Mouse (Mus musculus) embryonic facial prominence, embryonic 11.5 days (tissue): ENCODE measurements around the gene Erich2. TPM values are rescaled to one million over a fixed set of nuclear protein-coding genes. Genes with fewer than 3 reads are reported as not detected.

Experiments
- ATAC-seq: fragments of 200-750 bp; cut with Nextera tagmentation; replicated peaks from 2 replicates; pipeline ENCODE4 v1.8.0; 2017; ENCODE audit warnings: low read depth; ENCODE audit not compliant: insufficient number of reproducible peaks, low FRiP score, low TSS enrichment
- DNase-seq: peaks from one replicate; pipeline ENCODE4 v3.0.0-alpha.2; 2015; ENCODE audit warnings: low spot score
- H3K27ac ChIP-seq: fragments of 300-500 bp; sonication (generic); replicated peaks from 2 replicates; pipeline ENCODE4 v1.5.1; 2014; ENCODE audit warnings: mild to moderate bottlenecking, low read depth, low read length, control low read depth
- H3K27me3 ChIP-seq: fragments of 300-500 bp; sonication (generic); 2 replicates; pipeline ENCODE4 v1.6.1; 2014; ENCODE audit warnings: mild to moderate bottlenecking, low read length, moderate library complexity, mixed read lengths; ENCODE audit not compliant: control insufficient read depth, insufficient read depth
- H3K36me3 ChIP-seq: fragments of 300-500 bp; sonication (generic); replicated peaks from 2 replicates; pipeline ENCODE4 v1.6.1; 2014; ENCODE audit warnings: low read depth, mild to moderate bottlenecking, low read length, moderate library complexity, mixed read lengths; ENCODE audit not compliant: control insufficient read depth, insufficient read depth
- H3K4me1 ChIP-seq: fragments of 300-500 bp; sonication (generic); 2 replicates; pipeline ENCODE4 v1.6.1; 2014; ENCODE audit warnings: low read length, mixed read lengths; ENCODE audit not compliant: control insufficient read depth, insufficient read depth
- H3K4me2 ChIP-seq: fragments of 300-500 bp; sonication (generic); 2 replicates; pipeline ENCODE4 v1.6.1; 2014; ENCODE audit warnings: low read depth, mild to moderate bottlenecking, control low read depth, low read length, moderate library complexity
- H3K4me3 ChIP-seq: fragments of 300-500 bp; sonication (generic); 2 replicates; pipeline ENCODE4 v1.5.1; 2014; ENCODE audit warnings: low read depth, low read length, control low read depth
- H3K9ac ChIP-seq: fragments of 300-500 bp; sonication (generic); replicated peaks from 2 replicates; pipeline ENCODE4 v1.6.1; 2014; ENCODE audit warnings: mild to moderate bottlenecking, control low read depth, low read length
- H3K9me3 ChIP-seq: fragments of 300-500 bp; sonication (generic); replicated peaks from 2 replicates; pipeline ENCODE4 v1.6.1; 2016; ENCODE audit warnings: mild to moderate bottlenecking, low read length, inconsistent platforms, mixed read lengths; ENCODE audit not compliant: control insufficient read depth
- WGBS: fragments of 180-500 bp; shearing (Covaris S2); extraction: QIAGEN DNeasy Blood & Tissue Kit; methylation state at CpG from one replicate; pipeline ENCODE4 v1.1.7; 2014; 5-methylcytosine and 5-hydroxymethylcytosine counted together
- polyA plus RNA-seq: library from polyadenylated mRNA; unstranded; fragments of >200 nt; fragmentation: Nextera tagmentation; extraction: Ambion mirVana; gene quantifications from 2 replicates; pipeline ENCODE4 v1.2.1, GENCODE M21; 2014

Erich2 gene
- polyA plus RNA-seq, result 0.67 and 1.4 TPM in 2 replicates

DNA sequence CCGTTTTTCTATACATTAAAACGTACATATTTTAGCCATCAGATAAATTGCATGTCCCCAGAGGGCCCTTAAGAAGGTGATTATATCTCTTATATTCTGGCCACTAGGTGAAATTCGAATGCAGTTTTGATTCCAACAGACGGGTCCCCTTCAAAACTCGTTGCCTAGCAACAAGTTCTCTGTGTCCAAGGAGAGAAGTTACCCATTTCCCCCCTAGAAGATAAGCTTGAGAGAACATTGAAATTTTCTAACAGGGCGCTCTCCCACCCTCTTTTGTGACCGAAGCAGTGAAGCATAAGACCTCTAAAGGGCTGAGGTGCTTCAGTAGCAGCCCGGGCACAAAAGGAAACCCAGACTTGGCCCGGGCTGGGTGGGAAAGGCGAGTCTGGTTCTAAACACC lies at the start of gene Erich2:
Gene Erich2 (plus strand): TSS at position 324 of the 400 bp plus-strand sequence.
- Histone ChIP-seq H3K27me3 (no peaks in the 10 kb centered on the region), H3K36me3 (no peaks in the 10 kb centered on the region), H3K4me2 (peak within 1 kb of the TSS; percentile 87), H3K4me1 (no peaks in the 10 kb centered on the region), H3K4me3 (peak within 1 kb of the TSS; percentile 48), H3K9ac (peak within 1 kb of the TSS; percentile 51), H3K9me3 (no peaks in the 10 kb centered on the region), H3K27ac (no peak within 1 kb of the TSS)
- DNase-seq (peak; percentile 57), ATAC-seq (no peak)
- WGBS, result 18% methylated on average over 10 of the region's 10 CpGs

DNA sequence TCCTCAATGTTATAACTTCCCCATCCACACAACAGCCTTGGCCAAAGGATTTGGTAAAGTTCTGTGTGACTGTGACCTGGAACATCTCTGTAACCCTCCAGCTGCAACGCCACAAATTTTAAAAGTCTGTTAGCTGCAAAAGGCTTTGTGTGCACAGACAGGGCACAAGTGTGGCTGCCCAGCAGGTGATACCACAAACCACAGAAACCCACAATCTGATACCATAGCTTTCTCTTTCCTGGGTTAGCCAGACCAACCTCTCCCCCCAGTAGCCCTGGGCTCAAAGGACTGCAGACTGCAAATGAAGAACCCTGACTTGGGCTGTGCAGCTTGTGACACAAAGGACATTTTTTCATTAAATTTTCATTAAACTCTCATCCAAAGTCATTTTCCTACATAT lies 45.0 kb upstream of the Erich2 start:
- H3K4me2 ChIP-seq, result no peak overlapping the region
- H3K4me3 ChIP-seq, result no peak overlapping the region
- WGBS, result 86% methylated on average over 1 of the region's 1 CpGs
- H3K9ac ChIP-seq, result no peak overlapping the region
- H3K4me1 ChIP-seq, result no peaks in the 10 kb centered on the region
- H3K36me3 ChIP-seq, result no peaks in the 10 kb centered on the region
- DNase-seq (no peak), ATAC-seq (no peak)
- H3K27me3 ChIP-seq, result no peaks in the 10 kb centered on the region
- no peaks in the 10 kb centered on the region for H3K9me3 ChIP-seq
- H3K27ac ChIP-seq, result no peak overlapping the region

- no peak overlapping the region for H3K4me3 ChIP-seq
- ATAC-seq, result no peak
- H3K27ac ChIP-seq, result no peak overlapping the region
- no peaks in the 10 kb centered on the region for H3K9me3 ChIP-seq
- H3K9ac ChIP-seq, result no peak overlapping the region
- peak; percentile 36 for DNase-seq
- no peaks in the 10 kb centered on the region for H3K36me3 ChIP-seq
- 6% methylated on average over 5 of the region's 5 CpGs for WGBS
- H3K4me2 ChIP-seq, result no peak overlapping the region
- H3K4me1 ChIP-seq, result peaks cover 6% of the 10 kb centered on the region
- peaks cover 43% of the 10 kb centered on the region for H3K27me3 ChIP-seq
These were observed 37.5 kb upstream of the Erich2 start for GRCm38 (mm10) chr2:70471136-70471535.

DNA sequence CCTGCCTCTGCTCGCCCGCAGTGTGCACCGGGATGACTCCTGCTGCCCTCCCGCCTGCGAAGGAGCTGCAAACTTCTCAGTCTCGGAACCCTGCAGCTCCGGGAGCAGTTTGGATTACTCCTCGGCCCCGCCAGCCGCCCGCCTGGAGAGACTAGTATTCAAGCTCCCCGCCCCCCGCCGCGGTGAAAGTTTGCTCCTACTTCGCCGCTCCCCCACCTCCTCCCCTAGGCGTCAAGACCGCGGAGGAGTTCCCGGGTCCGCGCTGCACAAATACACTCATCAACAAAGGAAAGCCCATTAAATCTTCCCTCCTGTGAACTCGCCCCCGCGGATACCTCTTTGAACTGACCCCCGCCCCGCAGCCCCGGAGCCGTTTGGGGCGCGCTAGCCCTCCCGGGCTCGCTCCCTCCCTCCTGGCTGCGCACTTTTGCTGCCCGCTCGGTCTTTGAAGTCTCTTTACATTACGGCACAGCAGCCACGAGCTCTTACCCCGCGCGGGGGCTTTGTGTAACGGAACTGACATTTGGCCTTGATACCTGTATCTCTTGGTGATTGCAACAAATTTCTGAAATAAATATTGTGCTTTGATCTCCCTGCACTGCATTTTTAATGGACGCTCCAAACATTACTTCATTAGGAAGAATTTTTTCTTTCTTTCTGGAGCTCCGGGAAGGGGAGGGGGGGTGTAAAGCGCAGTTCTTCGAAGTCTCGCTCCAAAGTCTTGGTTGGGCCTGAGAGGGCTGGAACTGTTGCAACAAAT lies 36.6 kb upstream of the Erich2 start:
- Histone ChIP-seq H3K4me3 (peak overlapping the region; percentile 35), H3K9me3 (no peaks in the 10 kb centered on the region), H3K9ac (peak overlapping the region; percentile 23; the same call in 1 of the 2 replicates), H3K27me3 (peaks cover 52% of the 10 kb centered on the region), H3K4me2 (peak overlapping the region; percentile 80), H3K27ac (no peak overlapping the region), H3K36me3 (no peaks in the 10 kb centered on the region), H3K4me1 (peaks cover 8% of the 10 kb centered on the region)
- under 1% methylated on average over 47 of the region's 48 CpGs for WGBS
- ATAC-seq (0 out of 2 replicates have a peak, but pooled peaks have one; percentile 10), DNase-seq (peak; percentile 67)

DNA sequence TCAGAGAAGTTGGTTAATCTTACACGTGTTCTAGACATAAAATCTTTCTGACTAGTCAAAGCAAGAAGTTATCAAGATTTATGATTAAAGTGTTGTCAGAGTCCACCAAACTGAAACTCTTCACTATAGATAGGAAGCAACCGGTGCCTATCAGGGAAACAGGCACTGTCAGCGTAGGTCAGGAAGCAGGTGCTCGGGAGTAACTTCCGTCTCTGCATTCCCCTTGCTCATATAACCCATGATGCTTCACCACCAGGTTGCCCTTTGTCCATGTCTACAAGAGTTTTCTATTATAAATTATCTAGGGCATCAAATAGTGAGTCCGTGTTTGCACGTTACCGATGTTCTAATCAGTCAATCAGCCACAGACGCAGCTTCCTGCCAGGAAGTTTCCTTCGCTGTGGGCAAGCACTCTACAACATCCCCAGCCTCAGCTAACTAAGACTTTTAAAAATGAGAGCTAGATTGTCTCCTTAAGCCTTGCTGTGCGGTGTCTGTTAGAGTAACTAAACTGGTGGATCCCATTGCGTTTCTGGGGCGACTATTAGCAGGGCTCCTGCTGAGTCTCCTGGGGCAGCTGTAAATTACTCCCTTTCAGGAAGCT lies 10.8 kb upstream of the Erich2 start:
- no peaks in the 10 kb centered on the region; the same call in 1 of the 2 replicates for H3K27me3 ChIP-seq
- DNase-seq (no peak), ATAC-seq (no peak)
- H3K9me3 ChIP-seq, result no peaks in the 10 kb centered on the region
- no peak overlapping the region for H3K4me2 ChIP-seq
- no peak overlapping the region for H3K27ac ChIP-seq
- H3K4me1 ChIP-seq, result no peaks in the 10 kb centered on the region
- H3K4me3 ChIP-seq, result no peak overlapping the region
- WGBS, result 40% methylated on average over 13 of the region's 13 CpGs
- no peaks in the 10 kb centered on the region for H3K36me3 ChIP-seq
- H3K9ac ChIP-seq, result no peak overlapping the region

DNA sequence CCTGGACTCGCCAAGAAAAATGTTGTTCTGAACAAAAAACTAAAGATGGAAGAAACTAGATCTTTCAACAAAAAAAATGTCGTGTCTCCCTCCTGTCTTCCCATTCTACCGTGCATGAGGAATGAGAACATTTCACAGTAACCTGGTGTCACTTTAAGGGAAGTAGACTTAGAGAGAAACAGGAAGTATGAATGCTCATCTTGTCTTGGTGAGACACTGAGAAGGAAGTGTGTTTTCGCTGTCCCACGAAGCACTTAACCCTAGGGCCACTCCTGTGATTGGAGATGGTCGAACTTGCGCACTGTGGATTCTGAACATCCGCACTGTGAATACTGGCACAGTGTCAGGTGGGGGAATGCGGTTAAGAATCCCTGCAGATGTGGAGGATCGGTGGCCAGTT lies 5.2 kb upstream of the Erich2 start:
- Histone ChIP-seq H3K36me3 (no peaks in the 10 kb centered on the region), H3K4me3 (no peak overlapping the region), H3K27ac (no peak overlapping the region), H3K4me2 (no peak overlapping the region), H3K4me1 (no peaks in the 10 kb centered on the region), H3K9ac (no peak overlapping the region), H3K27me3 (no peaks in the 10 kb centered on the region), H3K9me3 (no peaks in the 10 kb centered on the region)
- DNase-seq (no peak), ATAC-seq (no peak)
- 82% methylated on average over 10 of the region's 10 CpGs for WGBS

- Histone ChIP-seq H3K4me2 (no peak overlapping the region), H3K27ac (no peak overlapping the region), H3K27me3 (no peaks in the 10 kb centered on the region), H3K9me3 (no peaks in the 10 kb centered on the region), H3K36me3 (no peaks in the 10 kb centered on the region), H3K4me3 (no peak overlapping the region), H3K9ac (no peak overlapping the region), H3K4me1 (no peaks in the 10 kb centered on the region)
- ATAC-seq, result no peak
- 23% methylated on average over 1 of the region's 1 CpGs for WGBS
- DNase-seq, result no peak
These were observed 3.4 kb upstream of the Erich2 start for GRCm38 (mm10) chr2:70505229-70505628.

- Histone ChIP-seq H3K27ac (no peak overlapping the region), H3K9me3 (no peaks in the 10 kb centered on the region), H3K27me3 (no peaks in the 10 kb centered on the region), H3K9ac (no peak overlapping the region), H3K4me2 (no peak overlapping the region), H3K4me3 (no peak overlapping the region), H3K36me3 (no peaks in the 10 kb centered on the region), H3K4me1 (no peaks in the 10 kb centered on the region)
- ATAC-seq (no peak), DNase-seq (no peak)
- WGBS, result 45% methylated on average over 4 of the region's 4 CpGs
These were observed 2.7 kb upstream of the Erich2 start for GRCm38 (mm10) chr2:70505896-70506295.
